Mouse (Mus musculus) hindbrain, embryonic 16.5 days (tissue): ENCODE measurements at regions not wholly inside any gene's neighbourhood (a gene's known extent, or its start where the extent isn't known, plus 50 kb on each side); places are given as distances from the start of the nearest gene placed in this dataset.

ENCODE experiments used
- ATAC-seq: fragments of 200-750 bp; cut with Nextera tagmentation; 2 replicates; pipeline ENCODE4 v1.8.0; 2017; ENCODE audit warnings: moderate TSS enrichment, moderate library complexity
- H3K27ac ChIP-seq: fragments of 300-500 bp; sonication (generic); 2 replicates; pipeline ENCODE4 v1.5.1; 2014; ENCODE audit warnings: low read depth, mild to moderate bottlenecking, control low read depth, low read length, moderate library complexity
- H3K27me3 ChIP-seq: fragments of 300-500 bp; sonication (generic); replicated peaks from 2 replicates; pipeline ENCODE4 v1.6.1; 2014; ENCODE audit warnings: low read length; ENCODE audit not compliant: control insufficient read depth, insufficient read depth
- H3K36me3 ChIP-seq: fragments of 300-500 bp; sonication (generic); 2 replicates; pipeline ENCODE4 v1.6.1; 2014; ENCODE audit warnings: mild to moderate bottlenecking, low read length, moderate library complexity, mixed read lengths; ENCODE audit not compliant: control insufficient read depth, insufficient read depth
- H3K4me1 ChIP-seq: fragments of 300-500 bp; sonication (generic); 2 replicates; pipeline ENCODE4 v1.6.1; 2014; ENCODE audit warnings: low read depth, low read length; ENCODE audit not compliant: control insufficient read depth, insufficient read depth
- H3K4me2 ChIP-seq: fragments of 300-500 bp; sonication (generic); 2 replicates; pipeline ENCODE4 v1.6.1; 2014; ENCODE audit warnings: mild to moderate bottlenecking, low read length, control low read depth, moderate library complexity
- H3K4me3 ChIP-seq: fragments of 300-500 bp; sonication (generic); 2 replicates; pipeline ENCODE4 v1.5.1; 2014; ENCODE audit warnings: mild to moderate bottlenecking, low read length, control low read depth, moderate library complexity
- H3K9ac ChIP-seq: fragments of 300-500 bp; sonication (generic); 2 replicates; pipeline ENCODE4 v1.6.1; 2014; ENCODE audit warnings: low read depth, mild to moderate bottlenecking, control low read depth, low read length, moderate library complexity
- H3K9me3 ChIP-seq: fragments of 300-500 bp; sonication (generic); 2 replicates; pipeline ENCODE4 v1.6.1; 2014; ENCODE audit warnings: mild to moderate bottlenecking, low read length, moderate library complexity; ENCODE audit not compliant: control insufficient read depth
- WGBS: fragments of 180-500 bp; shearing (Covaris S2); extraction: QIAGEN DNeasy Blood & Tissue Kit; methylation state at CpG from one replicate; pipeline ENCODE4 v1.1.7; 2014; 5-methylcytosine and 5-hydroxymethylcytosine counted together

- Histone ChIP-seq H3K9me3 (no peaks in the 10 kb centered on the region), H3K9ac (no peak overlapping the region), H3K4me2 (no peak overlapping the region), H3K4me3 (no peak overlapping the region), H3K36me3 (no peaks in the 10 kb centered on the region), H3K27ac (no peak overlapping the region), H3K27me3 (no peaks in the 10 kb centered on the region), H3K4me1 (no peaks in the 10 kb centered on the region)
- ATAC-seq = no peak
- WGBS = 36% methylated on average over 9 of the region's 9 CpGs
Observed at GRCm38 (mm10) chr7:69890503-69891061, 476.0 kb downstream of the Nr2f2 start.

GRCm38 (mm10) chr7:69888251-69888650 lies 478.3 kb downstream of the Nr2f2 start:
- H3K4me1 ChIP-seq = no peaks in the 10 kb centered on the region
- H3K4me3 ChIP-seq = no peak overlapping the region
- H3K27ac ChIP-seq = no peak overlapping the region
- 30% methylated on average over 7 of the region's 7 CpGs for WGBS
- H3K9ac ChIP-seq = no peak overlapping the region
- ATAC-seq = no peak
- no peaks in the 10 kb centered on the region for H3K9me3 ChIP-seq
- no peak overlapping the region for H3K4me2 ChIP-seq
- H3K27me3 ChIP-seq = no peaks in the 10 kb centered on the region
- no peaks in the 10 kb centered on the region for H3K36me3 ChIP-seq

GRCm38 (mm10) chr7:69877031-69877430 lies 489.5 kb downstream of the Nr2f2 start:
- H3K4me1 ChIP-seq = no peaks in the 10 kb centered on the region

GRCm38 (mm10) chr7:69865801-69866200 lies 500.7 kb downstream of the Nr2f2 start:
- no peak for ATAC-seq
- 89% methylated on average over 3 of the region's 3 CpGs for WGBS
- no peak overlapping the region for H3K9ac ChIP-seq
- no peak overlapping the region for H3K27ac ChIP-seq
- no peaks in the 10 kb centered on the region for H3K9me3 ChIP-seq
- H3K4me3 ChIP-seq = no peak overlapping the region
- H3K27me3 ChIP-seq = no peaks in the 10 kb centered on the region
- no peaks in the 10 kb centered on the region for H3K4me1 ChIP-seq
- H3K4me2 ChIP-seq = no peak overlapping the region
- H3K36me3 ChIP-seq = no peaks in the 10 kb centered on the region

More at GRCm38 (mm10) chr7:69877031-69877430, 489.5 kb downstream of the Nr2f2 start:
- Histone ChIP-seq H3K36me3 (no peaks in the 10 kb centered on the region), H3K4me3 (no peak overlapping the region), H3K27me3 (no peaks in the 10 kb centered on the region), H3K9me3 (peaks cover 4% of the 10 kb centered on the region; the same call in 1 of the 2 replicates), H3K9ac (no peak overlapping the region), H3K4me2 (no peak overlapping the region), H3K27ac (no peak overlapping the region)
- ATAC-seq = no peak

- Histone ChIP-seq H3K36me3 (no peaks in the 10 kb centered on the region), H3K4me3 (no peak overlapping the region), H3K4me2 (no peak overlapping the region), H3K27me3 (no peaks in the 10 kb centered on the region), H3K9me3 (no peaks in the 10 kb centered on the region), H3K27ac (no peak overlapping the region), H3K9ac (no peak overlapping the region), H3K4me1 (no peaks in the 10 kb centered on the region)
- WGBS = 66% methylated on average over 19 of the region's 19 CpGs
- no peak for ATAC-seq
Observed at GRCm38 (mm10) chr7:69844631-69845324, 521.8 kb downstream of the Nr2f2 start.

GRCm38 (mm10) chr7:69837379-69837778 lies 529.2 kb downstream of the Nr2f2 start:
- Histone ChIP-seq H3K27me3 (no peaks in the 10 kb centered on the region), H3K4me2 (no peak overlapping the region), H3K4me3 (no peak overlapping the region), H3K4me1 (no peaks in the 10 kb centered on the region), H3K9me3 (no peaks in the 10 kb centered on the region), H3K36me3 (no peaks in the 10 kb centered on the region), H3K9ac (no peak overlapping the region), H3K27ac (no peak overlapping the region)
- no peak for ATAC-seq
- 43% methylated on average over 5 of the region's 5 CpGs for WGBS

- no peaks in the 10 kb centered on the region for H3K9me3 ChIP-seq
- no peaks in the 10 kb centered on the region for H3K27me3 ChIP-seq
- WGBS = 29% methylated on average over 8 of the region's 8 CpGs
- H3K9ac ChIP-seq = no peak overlapping the region
- no peak overlapping the region for H3K27ac ChIP-seq
- H3K4me3 ChIP-seq = no peak overlapping the region
- ATAC-seq = no peak
- H3K4me2 ChIP-seq = no peak overlapping the region
- H3K4me1 ChIP-seq = no peaks in the 10 kb centered on the region
- H3K36me3 ChIP-seq = no peaks in the 10 kb centered on the region
Observed at GRCm38 (mm10) chr7:69827251-69827650, 539.3 kb downstream of the Nr2f2 start.

- no peak overlapping the region for H3K27ac ChIP-seq
- no peaks in the 10 kb centered on the region for H3K36me3 ChIP-seq
- H3K9ac ChIP-seq = no peak overlapping the region
- no peaks in the 10 kb centered on the region for H3K4me1 ChIP-seq
- no peak for ATAC-seq
- H3K9me3 ChIP-seq = no peaks in the 10 kb centered on the region
- H3K4me3 ChIP-seq = no peak overlapping the region
- H3K27me3 ChIP-seq = no peaks in the 10 kb centered on the region
- WGBS = 84% methylated on average over 2 of the region's 2 CpGs
- H3K4me2 ChIP-seq = no peak overlapping the region
Observed at GRCm38 (mm10) chr7:69820570-69820969, 546.0 kb downstream of the Nr2f2 start.

GRCm38 (mm10) chr7:69812301-69812700 lies 554.2 kb downstream of the Nr2f2 start:
- no peaks in the 10 kb centered on the region for H3K4me1 ChIP-seq
- WGBS = 85% methylated on average over 3 of the region's 3 CpGs

More at GRCm38 (mm10) chr7:69812301-69812700, 554.2 kb downstream of the Nr2f2 start:
- Histone ChIP-seq H3K36me3 (no peaks in the 10 kb centered on the region), H3K4me3 (no peak overlapping the region), H3K27me3 (no peaks in the 10 kb centered on the region), H3K27ac (no peak overlapping the region), H3K9ac (no peak overlapping the region), H3K4me2 (no peak overlapping the region), H3K9me3 (no peaks in the 10 kb centered on the region)
- ATAC-seq = no peak
